Mouse (Mus musculus): ENCODE results near the gene Btn2a2. TPM values are rescaled to one million over a fixed set of nuclear protein-coding genes. Genes with fewer than 3 reads are reported as not detected.
A peak's percentile ranks its signal among the peaks of the same experiment; 100 is the strongest.

Btn2a2 gene
- total RNA-seq, 2 experiments from 2014 or later = 0.17 TPM; not detected in 1

GRCm38 (mm10) chr13:23523976-23524375 is 35.3 kb upstream of the Btn2a2 start:
- ATAC-seq (replicated peaks; ENCODE audit: poor library complexity) = no peak

GRCm38 (mm10) chr13:23521703-23522102 is 33.0 kb upstream of the Btn2a2 start:
- ATAC-seq (replicated peaks; ENCODE audit: poor library complexity) = peak; percentile 35

- ATAC-seq (replicated peaks; ENCODE audit: poor library complexity) = peak; percentile 35
These were observed 30.8 kb upstream of the Btn2a2 start for GRCm38 (mm10) chr13:23519416-23519815.

- ATAC-seq (replicated peaks; ENCODE audit: poor library complexity) = peak; percentile 45
These were observed 30.2 kb upstream of the Btn2a2 start for GRCm38 (mm10) chr13:23518885-23519284.

GRCm38 (mm10) chr13:23518295-23518603 is 29.6 kb upstream of the Btn2a2 start:
- no peak for ATAC-seq (replicated peaks; ENCODE audit: poor library complexity)

- peak; percentile 49 for ATAC-seq (replicated peaks; ENCODE audit: poor library complexity)
These were observed 29.1 kb upstream of the Btn2a2 start for GRCm38 (mm10) chr13:23517603-23518294.

- ATAC-seq (replicated peaks; ENCODE audit: poor library complexity) = peak; percentile 21
These were observed 28.4 kb upstream of the Btn2a2 start for GRCm38 (mm10) chr13:23516822-23517602.

- no peak for ATAC-seq (replicated peaks; ENCODE audit: poor library complexity)
These were observed 27.4 kb upstream of the Btn2a2 start for GRCm38 (mm10) chr13:23515826-23516620.

- no peak for ATAC-seq (replicated peaks; ENCODE audit: poor library complexity)
These were observed 26.6 kb upstream of the Btn2a2 start for GRCm38 (mm10) chr13:23515281-23515680.

- no peak for ATAC-seq (replicated peaks; ENCODE audit: poor library complexity)
These were observed 24.9 kb upstream of the Btn2a2 start for GRCm38 (mm10) chr13:23513517-23513916.

GRCm38 (mm10) chr13:23510127-23510526 is 21.5 kb upstream of the Btn2a2 start:
- no peak for ATAC-seq (replicated peaks; ENCODE audit: poor library complexity)

GRCm38 (mm10) chr13:23506819-23507515 is 18.3 kb upstream of the Btn2a2 start:
- peak; percentile 23; the same call in 1 of the 2 replicates for ATAC-seq (replicated peaks; ENCODE audit: poor library complexity)

- ATAC-seq (replicated peaks; ENCODE audit: poor library complexity) = peak; percentile 42
These were observed 17.7 kb upstream of the Btn2a2 start for GRCm38 (mm10) chr13:23506351-23506750.

- no peak for ATAC-seq (replicated peaks; ENCODE audit: poor library complexity)
These were observed 17.1 kb upstream of the Btn2a2 start for GRCm38 (mm10) chr13:23505662-23506345.

GRCm38 (mm10) chr13:23503797-23504196 is 15.1 kb upstream of the Btn2a2 start:
- ATAC-seq (replicated peaks; ENCODE audit: poor library complexity) = peak; percentile 60

GRCm38 (mm10) chr13:23502916-23503315 is 14.3 kb upstream of the Btn2a2 start:
- ATAC-seq (replicated peaks; ENCODE audit: poor library complexity) = no peak

- no peak for ATAC-seq (replicated peaks; ENCODE audit: poor library complexity)
These were observed 13.4 kb upstream of the Btn2a2 start for GRCm38 (mm10) chr13:23502031-23502567.

- ATAC-seq (replicated peaks; ENCODE audit: poor library complexity) = no peak
These were observed 12.9 kb upstream of the Btn2a2 start for GRCm38 (mm10) chr13:23501511-23501910.

- peak; percentile 62 for ATAC-seq (replicated peaks; ENCODE audit: poor library complexity)
These were observed 12.0 kb upstream of the Btn2a2 start for GRCm38 (mm10) chr13:23500424-23501200.

All from megakaryocyte progenitor cell, adult 5-6 weeks (primary cell).